Mouse (Mus musculus) limb, embryonic 12.5 days (tissue): ENCODE measurements around the gene Ptrhd1. TPM values are rescaled to one million over a fixed set of nuclear protein-coding genes. Genes with fewer than 3 reads are reported as not detected.
A peak's percentile ranks its signal among the peaks of the same experiment; 100 is the strongest.

Experiments used
- ATAC-seq: fragments of 200-750 bp; cut with Nextera tagmentation; 2 replicates; pipeline ENCODE4 v1.8.0; 2017; ENCODE audit warnings: low read depth, moderate TSS enrichment; ENCODE audit not compliant: insufficient number of reproducible peaks, insufficient read depth, low FRiP score, low TSS enrichment
- H3K27ac ChIP-seq: fragments of 300-500 bp; sonication (generic); 2 replicates; pipeline ENCODE4 v1.5.1; 2016; ENCODE audit warnings: mild to moderate bottlenecking, moderate library complexity
- H3K27me3 ChIP-seq: fragments of 300-500 bp; sonication (generic); 2 replicates; pipeline ENCODE4 v1.6.1; 2016; ENCODE audit warnings: mild to moderate bottlenecking, moderate library complexity
- H3K36me3 ChIP-seq: fragments of 300-500 bp; sonication (generic); 2 replicates; pipeline ENCODE4 v1.6.1; 2016; ENCODE audit warnings: mild to moderate bottlenecking, moderate library complexity
- H3K4me1 ChIP-seq: fragments of 300-500 bp; sonication (generic); replicated peaks from 2 replicates; pipeline ENCODE4 v1.6.1; 2016
- H3K4me2 ChIP-seq: fragments of 300-500 bp; sonication (generic); 2 replicates; pipeline ENCODE4 v1.6.1; 2016; ENCODE audit warnings: mild to moderate bottlenecking, moderate library complexity
- H3K4me3 ChIP-seq: fragments of 300-500 bp; sonication (generic); replicated peaks from 2 replicates; pipeline ENCODE4 v1.5.1; 2016; ENCODE audit warnings: mild to moderate bottlenecking
- H3K9ac ChIP-seq: fragments of 300-500 bp; sonication (generic); replicated peaks from 2 replicates; pipeline ENCODE4 v1.6.1; 2016; ENCODE audit warnings: mild to moderate bottlenecking, moderate library complexity
- H3K9me3 ChIP-seq: fragments of 300-500 bp; sonication (generic); 2 replicates; pipeline ENCODE4 v1.6.1; 2016; ENCODE audit warnings: mild to moderate bottlenecking, moderate library complexity
- WGBS: fragments of 180-500 bp; shearing (Covaris S2); methylation state at CpG from one replicate; pipeline ENCODE4 v1.1.7; 2016; 5-methylcytosine and 5-hydroxymethylcytosine counted together
- polyA plus RNA-seq: library from polyadenylated mRNA; unstranded; fragments of >200 nt; fragmentation: Nextera tagmentation; extraction: Ambion mirVana; gene quantifications from 2 replicates; pipeline ENCODE4 v1.2.1, GENCODE M21; 2016

Ptrhd1 gene
- polyA plus RNA-seq, 1 experiment from 2014 or later: 5.0 TPM

DNA sequence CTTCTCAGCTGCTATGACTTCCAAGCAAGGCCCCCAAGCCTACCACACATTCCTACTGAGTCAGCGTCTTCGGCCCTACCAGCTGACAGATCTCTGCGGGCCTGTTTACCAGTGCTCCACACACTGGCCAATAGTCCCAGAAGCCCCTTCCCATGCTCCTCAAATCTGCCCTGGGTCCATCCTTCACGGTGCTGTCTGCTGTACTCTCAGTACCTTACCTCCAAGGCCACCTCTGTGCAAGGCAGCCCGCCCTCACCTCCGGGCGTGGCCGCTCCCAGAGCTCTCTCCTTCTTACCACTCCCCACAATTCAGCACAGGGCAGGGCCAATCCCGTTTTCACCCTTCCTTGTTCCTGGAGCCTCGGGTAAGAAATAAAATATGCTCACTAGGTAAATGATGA lies 11.9 kb downstream of the Ptrhd1 start:
- no peak overlapping the region for H3K4me3 ChIP-seq
- no peaks in the 10 kb centered on the region for H3K27me3 ChIP-seq
- H3K9ac ChIP-seq: 0 out of 2 replicates have a peak overlapping the region, but pooled peaks have one; percentile 27
- H3K9me3 ChIP-seq: no peaks in the 10 kb centered on the region
- H3K4me2 ChIP-seq: no peak overlapping the region
- H3K4me1 ChIP-seq: no peaks in the 10 kb centered on the region
- ATAC-seq: no peak
- 81% methylated on average over 10 of the region's 10 CpGs for WGBS
- no peak overlapping the region for H3K27ac ChIP-seq
- peaks cover 10% of the 10 kb centered on the region; the same call in 1 of the 2 replicates for H3K36me3 ChIP-seq

DNA sequence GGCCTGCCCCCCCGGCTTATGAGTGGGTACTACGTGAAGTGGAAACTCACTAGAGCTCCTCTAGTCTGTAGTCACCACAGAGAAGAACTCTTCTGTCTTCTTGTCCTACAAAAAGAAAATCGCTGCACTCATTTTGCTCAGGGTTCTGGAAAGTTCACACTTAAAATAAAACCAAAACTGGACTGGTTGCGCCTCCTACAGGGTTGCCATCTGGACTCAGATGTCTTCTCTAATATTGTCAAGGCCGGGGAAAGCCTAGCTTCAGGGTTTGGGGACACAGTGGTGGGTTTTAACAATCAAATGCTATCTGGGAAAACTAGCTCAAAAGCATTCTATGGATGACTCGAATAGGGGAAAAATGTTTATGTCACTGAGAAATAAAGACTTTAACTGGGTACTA lies 16.0 kb downstream of the Ptrhd1 start:
- Histone ChIP-seq H3K36me3 (peaks cover 32% of the 10 kb centered on the region), H3K9ac (no peak overlapping the region), H3K9me3 (no peaks in the 10 kb centered on the region), H3K27ac (no peak overlapping the region), H3K4me2 (no peak overlapping the region), H3K4me3 (no peak overlapping the region), H3K4me1 (no peaks in the 10 kb centered on the region), H3K27me3 (no peaks in the 10 kb centered on the region)
- no peak for ATAC-seq
- 86% methylated on average over 6 of the region's 6 CpGs for WGBS

DNA sequence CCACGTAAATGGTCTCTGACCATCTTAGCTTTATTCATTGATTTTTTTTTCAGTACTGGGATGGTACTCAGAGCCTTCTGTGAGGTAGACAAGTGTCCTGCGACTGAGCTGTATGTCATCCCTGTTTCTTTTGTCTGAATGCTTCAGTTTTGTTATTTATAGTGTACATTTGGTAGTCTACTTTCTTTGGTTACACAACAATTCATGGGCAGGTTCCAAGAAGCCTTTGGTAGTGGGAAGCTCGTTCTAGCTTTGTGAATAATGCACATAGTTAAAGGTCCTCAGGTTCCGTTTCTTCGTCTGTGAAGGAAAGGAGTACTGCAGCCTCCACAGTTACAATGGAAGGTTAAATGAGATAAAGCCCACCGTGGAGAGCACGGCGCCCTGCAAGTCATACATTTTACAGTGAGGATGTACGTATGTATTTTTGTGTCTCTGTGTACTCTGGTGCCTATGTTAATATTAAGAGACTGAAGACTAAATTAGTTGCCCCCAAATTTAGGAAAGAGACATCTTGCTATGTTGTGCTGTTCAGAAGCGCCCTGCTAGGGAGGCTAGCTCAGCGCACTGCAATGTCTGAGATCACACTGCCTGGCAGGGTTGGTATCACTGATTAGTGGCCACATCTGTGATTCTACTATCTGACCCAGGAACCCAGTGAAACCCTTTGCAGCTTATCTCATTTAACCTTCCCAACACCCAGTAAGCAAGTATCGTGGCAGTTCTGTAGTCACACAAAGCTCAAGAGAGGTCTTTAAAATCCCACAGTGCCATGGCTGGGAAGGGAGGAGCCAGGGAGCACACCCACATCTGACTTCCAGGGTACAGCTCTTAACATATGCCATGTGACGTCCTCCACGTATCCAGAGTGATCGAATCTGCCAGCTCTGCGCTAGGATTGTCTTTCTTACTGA lies 19.2 kb downstream of the Ptrhd1 start:
- no peak for ATAC-seq
- H3K36me3 ChIP-seq: peaks cover 28% of the 10 kb centered on the region
- 87% methylated on average over 16 of the region's 16 CpGs for WGBS
- no peaks in the 10 kb centered on the region for H3K4me1 ChIP-seq
- no peak overlapping the region for H3K27ac ChIP-seq
- no peak overlapping the region for H3K4me3 ChIP-seq
- H3K9ac ChIP-seq: no peak overlapping the region
- no peak overlapping the region for H3K4me2 ChIP-seq
- H3K27me3 ChIP-seq: no peaks in the 10 kb centered on the region
- H3K9me3 ChIP-seq: no peaks in the 10 kb centered on the region

DNA sequence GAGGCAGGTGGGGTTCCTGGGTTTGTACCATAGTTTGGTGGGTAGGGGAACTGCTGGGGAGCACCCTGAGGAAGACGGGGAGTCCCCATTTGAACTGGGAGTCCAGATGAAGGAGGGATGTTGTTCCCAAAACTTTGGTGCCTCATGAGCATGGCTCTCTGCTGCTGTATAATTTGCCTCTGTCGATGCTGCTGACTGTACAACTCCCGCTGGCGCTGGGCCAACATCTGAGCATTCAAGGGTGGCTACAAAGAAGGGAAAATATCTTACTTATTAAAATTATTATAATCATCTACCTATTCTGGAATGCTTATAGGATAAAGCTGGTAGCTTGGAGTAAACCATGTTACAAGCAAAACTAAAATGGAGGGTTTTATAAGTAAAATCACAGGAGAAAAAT lies 33.9 kb downstream of the Ptrhd1 start:
- 91% methylated on average over 4 of the region's 4 CpGs for WGBS
- Histone ChIP-seq H3K4me2 (no peak overlapping the region), H3K9me3 (no peaks in the 10 kb centered on the region), H3K4me3 (no peak overlapping the region), H3K4me1 (no peaks in the 10 kb centered on the region), H3K27me3 (no peaks in the 10 kb centered on the region), H3K36me3 (peaks cover 52% of the 10 kb centered on the region), H3K27ac (no peak overlapping the region), H3K9ac (no peak overlapping the region)
- no peak for ATAC-seq

DNA sequence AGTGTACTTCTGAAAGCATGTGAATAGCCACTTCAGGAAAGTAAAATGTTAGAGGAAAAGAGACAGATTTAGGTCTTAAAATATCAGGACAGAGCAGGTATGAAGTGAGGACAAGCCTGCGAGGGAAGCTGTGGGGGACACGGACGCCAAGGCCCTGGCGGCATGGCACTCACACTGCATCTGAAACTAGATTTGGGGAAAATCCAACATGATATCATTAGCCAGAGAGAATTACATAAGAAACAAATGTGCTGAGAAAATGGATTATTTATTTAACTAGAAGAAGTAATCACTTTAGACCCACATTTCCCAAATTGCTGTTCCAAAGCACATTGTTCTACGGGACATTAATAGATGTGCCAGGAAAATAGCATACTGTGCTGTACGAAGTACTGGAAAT lies 37.3 kb downstream of the Ptrhd1 start:
- WGBS: 94% methylated on average over 6 of the region's 6 CpGs
- no peaks in the 10 kb centered on the region for H3K4me1 ChIP-seq
- no peak overlapping the region for H3K4me2 ChIP-seq
- H3K27ac ChIP-seq: no peak overlapping the region
- no peaks in the 10 kb centered on the region for H3K9me3 ChIP-seq
- H3K27me3 ChIP-seq: no peaks in the 10 kb centered on the region
- no peak overlapping the region for H3K4me3 ChIP-seq
- H3K9ac ChIP-seq: no peak overlapping the region
- ATAC-seq: no peak
- peaks cover 59% of the 10 kb centered on the region for H3K36me3 ChIP-seq

DNA sequence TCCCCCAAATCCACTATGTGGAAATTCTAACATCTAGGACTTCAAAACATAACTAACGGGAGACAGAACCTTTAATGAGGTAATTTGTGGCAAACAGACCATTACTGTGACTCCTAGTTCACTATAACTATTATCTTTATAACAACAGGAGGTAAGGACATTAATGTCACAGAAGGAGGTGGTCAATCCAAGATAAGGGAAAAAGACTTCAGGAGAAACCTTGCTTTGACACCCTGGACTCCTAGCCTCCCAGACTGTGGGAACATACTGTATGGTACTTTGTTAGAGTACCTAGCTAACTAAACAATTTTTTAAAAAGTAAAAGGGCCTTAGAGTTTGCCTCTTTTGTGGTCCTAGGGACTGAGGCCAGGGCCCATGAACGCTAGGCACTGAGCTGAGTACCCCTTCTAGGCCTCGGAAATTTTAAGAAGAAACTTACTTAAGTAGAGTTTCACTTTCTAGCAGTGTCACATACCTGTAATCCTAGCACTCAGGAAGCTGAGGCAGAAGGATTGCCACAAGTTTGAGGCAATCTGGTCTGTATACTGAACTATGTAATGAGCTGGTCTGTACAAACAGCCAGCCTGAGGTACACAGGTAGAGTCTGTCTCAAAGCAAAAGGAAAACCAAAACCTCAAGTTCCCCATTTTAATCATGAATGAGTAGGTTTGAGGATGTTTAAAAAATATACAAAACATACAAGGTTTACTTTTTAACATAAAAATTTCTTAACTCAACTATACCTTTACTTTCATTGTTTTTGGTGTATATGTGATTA lies 45.3 kb downstream of the Ptrhd1 start:
- H3K4me2 ChIP-seq: no peak overlapping the region
- H3K4me3 ChIP-seq: no peak overlapping the region
- WGBS: 90% methylated on average over 3 of the region's 3 CpGs
- no peak overlapping the region for H3K27ac ChIP-seq
- H3K4me1 ChIP-seq: no peaks in the 10 kb centered on the region; the same call in 1 of the 2 replicates
- no peaks in the 10 kb centered on the region for H3K9me3 ChIP-seq
- ATAC-seq: no peak
- peaks cover 13% of the 10 kb centered on the region for H3K36me3 ChIP-seq
- no peaks in the 10 kb centered on the region for H3K27me3 ChIP-seq
- no peak overlapping the region for H3K9ac ChIP-seq

DNA sequence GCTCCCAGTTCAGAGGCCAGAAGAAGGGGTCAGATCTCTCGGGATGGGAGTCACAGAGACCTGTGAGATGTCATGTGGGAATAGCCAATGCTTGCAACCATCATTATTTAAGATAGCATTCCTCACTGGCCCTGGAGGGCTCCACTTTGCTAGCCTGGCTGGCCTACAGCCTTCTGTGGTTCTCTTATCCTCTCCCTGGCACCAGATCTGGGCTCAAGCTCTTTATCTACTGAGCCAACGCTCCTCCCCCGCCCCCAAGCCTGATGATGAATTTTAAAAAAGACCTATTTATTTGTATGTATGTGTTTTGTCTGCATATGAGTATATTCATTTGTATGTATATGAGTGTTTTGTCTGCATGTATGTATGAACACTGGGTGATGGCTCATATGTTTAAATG lies 46.1 kb downstream of the Ptrhd1 start:
- Histone ChIP-seq H3K9ac (no peak overlapping the region), H3K27me3 (no peaks in the 10 kb centered on the region), H3K4me3 (no peak overlapping the region), H3K4me2 (no peak overlapping the region), H3K27ac (no peak overlapping the region), H3K4me1 (no peaks in the 10 kb centered on the region; the same call in 1 of the 2 replicates), H3K9me3 (no peaks in the 10 kb centered on the region), H3K36me3 (peaks cover 7% of the 10 kb centered on the region)
- WGBS: 93% methylated on average over 3 of the region's 3 CpGs
- ATAC-seq: no peak

DNA sequence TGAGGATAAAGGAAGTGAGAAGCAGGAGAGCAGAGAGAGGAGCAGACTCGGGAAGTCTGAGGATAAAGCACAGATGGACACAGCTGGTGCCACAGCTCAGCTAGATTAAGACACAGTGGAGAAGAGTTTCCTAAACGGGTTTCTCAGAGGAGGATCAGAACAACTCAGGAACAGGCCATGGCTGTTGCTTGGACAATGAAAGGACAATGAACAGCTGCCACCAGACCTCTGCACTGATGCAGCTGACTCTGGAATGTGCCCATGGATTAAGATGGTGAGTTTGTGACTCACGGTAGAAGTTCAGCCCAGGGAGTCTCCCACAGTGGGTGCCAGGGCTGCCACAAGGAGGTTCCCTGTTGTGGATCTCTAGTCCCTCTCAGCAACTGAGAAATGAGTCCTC lies 51.4 kb downstream of the Ptrhd1 start:
- WGBS: 45% methylated on average over 3 of the region's 3 CpGs
- peak; percentile 68; the same call in 1 of the 2 replicates for ATAC-seq
- H3K4me1 ChIP-seq: peaks cover 3% of the 10 kb centered on the region; the same call in 1 of the 2 replicates
- H3K27ac ChIP-seq: no peak overlapping the region
- H3K27me3 ChIP-seq: no peaks in the 10 kb centered on the region
- H3K9me3 ChIP-seq: no peaks in the 10 kb centered on the region
- H3K4me2 ChIP-seq: no peak overlapping the region
- no peak overlapping the region for H3K4me3 ChIP-seq
- H3K36me3 ChIP-seq: peaks cover 11% of the 10 kb centered on the region; the same call in 1 of the 2 replicates
- no peak overlapping the region for H3K9ac ChIP-seq

Other genes starting within 250 kb of the Ptrhd1 start
- 8.8 and 10.0 TPM in 2 replicates for gene Efr3b, start 195.1 kb upstream of the Ptrhd1 start, polyA plus RNA-seq
- 11.4 and 12.1 TPM in 2 replicates for gene Dnajc27, start 151.4 kb upstream of the Ptrhd1 start, polyA plus RNA-seq
- 12.9 and 14.0 TPM in 2 replicates for gene Adcy3, start 100.9 kb upstream of the Ptrhd1 start, polyA plus RNA-seq
- gene Cenpo, start 267 bp downstream of the Ptrhd1 start, polyA plus RNA-seq: 17.9 and 20.3 TPM in 2 replicates
- gene Ncoa1, start 243.2 kb downstream of the Ptrhd1 start, polyA plus RNA-seq: 9.6 and 11.3 TPM in 2 replicates